Mouse (Mus musculus) cortical plate, adult 2 months (tissue): ENCODE data around the gene Gm20498.

Experiments
- CTCF ChIP-seq: fragments of 200-500 bp; IDR thresholded peaks from 2 replicates; pipeline ENCODE4 v1.5.1; 2011; ENCODE audit warnings: mild to moderate bottlenecking, control low read depth, low read length; ENCODE audit not compliant: insufficient read depth; ENCODE audit errors: extremely low read depth
- POLR2A ChIP-seq: fragments of 200-500 bp; IDR thresholded peaks from 2 replicates; pipeline ENCODE4 v1.6.1; 2011; ENCODE audit warnings: mild to moderate bottlenecking, low read length, control low read depth; ENCODE audit not compliant: insufficient read depth; ENCODE audit errors: extremely low read depth

- TF ChIP-seq CTCF (no peak), POLR2A (no peak)
Measured at GRCm38 (mm10) chr12:81321021-81321420, 211.7 kb downstream of the Gm20498 start.
